Mouse (Mus musculus) CD4-positive, CD25-positive, alpha-beta regulatory T cell, adult 2 months (primary cell): ENCODE results near the gene Hipk2.

ENCODE experiments used
- DNase-seq: peaks from one replicate; pipeline ENCODE4 v3.0.0-alpha.2; 2012; ENCODE audit warnings: low read depth, low spot score

The Hipk2 gene

DNA sequence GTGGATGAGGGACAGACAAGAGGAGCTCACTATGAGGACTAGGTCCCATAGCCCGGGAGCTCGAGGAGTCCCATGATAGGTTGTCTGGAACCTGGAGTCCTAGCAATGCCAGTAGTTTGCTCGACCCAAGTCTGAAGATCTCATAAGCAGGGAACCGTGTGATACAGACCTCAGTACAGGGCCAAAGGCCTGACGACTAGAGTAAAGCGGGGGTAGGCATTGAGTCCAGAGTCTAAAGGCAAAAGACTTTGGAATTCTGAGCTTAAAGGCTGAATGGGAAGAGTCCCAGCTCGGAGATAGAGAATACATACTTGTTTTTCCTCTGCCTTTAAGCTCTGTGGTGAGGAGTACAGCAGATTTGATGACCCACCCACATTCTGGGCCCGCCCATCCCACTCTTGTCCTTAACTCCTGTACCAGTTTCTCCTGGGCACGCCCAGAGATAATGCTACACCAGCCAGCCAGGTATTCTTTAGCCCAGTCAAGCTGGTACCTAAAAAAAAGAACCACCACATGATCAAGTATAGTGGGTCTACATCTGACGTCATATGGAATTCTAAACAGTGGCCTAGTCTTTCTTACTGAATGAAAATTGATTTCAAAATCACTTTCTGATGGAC is 27.0 kb upstream of the Hipk2 start:
- no peak for DNase-seq

DNA sequence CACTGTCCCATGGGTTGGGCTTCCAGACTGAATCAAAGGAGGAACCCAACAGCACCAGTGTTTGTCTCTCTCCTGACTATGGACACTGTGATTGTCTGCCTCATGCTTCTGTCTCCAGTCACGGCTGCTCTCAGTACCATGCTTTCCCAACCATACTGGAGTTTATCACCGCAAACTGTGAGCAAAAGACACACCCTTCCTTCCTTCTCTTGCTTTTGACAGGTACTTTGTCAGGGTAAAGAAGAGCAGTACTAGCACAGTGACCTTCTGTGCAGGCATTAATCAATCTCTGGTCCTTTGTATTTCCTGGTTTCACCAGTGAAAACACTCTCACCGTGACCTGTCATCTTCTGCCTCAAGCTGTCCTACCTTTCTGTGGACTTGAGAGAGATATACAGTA is 25.7 kb upstream of the Hipk2 start:
- DNase-seq: no peak

DNA sequence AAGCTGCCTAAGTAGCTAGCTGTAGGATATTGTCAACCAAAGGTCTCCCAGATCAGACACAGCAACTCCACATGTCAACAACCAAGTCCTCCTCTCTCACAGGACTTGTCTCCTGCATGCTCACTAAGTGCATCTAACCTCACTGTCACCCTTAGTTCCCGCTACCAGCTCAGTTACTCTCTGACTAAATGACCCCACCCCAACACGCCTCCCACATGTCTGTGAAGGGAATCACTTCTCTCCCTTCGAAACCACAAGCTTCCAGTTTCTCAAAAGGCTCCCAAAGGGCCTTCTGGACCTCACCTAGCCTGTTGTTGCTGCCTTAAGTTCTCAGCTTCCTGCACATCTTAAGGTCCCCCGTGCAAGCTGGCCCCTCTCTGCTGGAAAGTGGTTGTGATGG is 25.2 kb upstream of the Hipk2 start:
- DNase-seq: peak; percentile 11

DNA sequence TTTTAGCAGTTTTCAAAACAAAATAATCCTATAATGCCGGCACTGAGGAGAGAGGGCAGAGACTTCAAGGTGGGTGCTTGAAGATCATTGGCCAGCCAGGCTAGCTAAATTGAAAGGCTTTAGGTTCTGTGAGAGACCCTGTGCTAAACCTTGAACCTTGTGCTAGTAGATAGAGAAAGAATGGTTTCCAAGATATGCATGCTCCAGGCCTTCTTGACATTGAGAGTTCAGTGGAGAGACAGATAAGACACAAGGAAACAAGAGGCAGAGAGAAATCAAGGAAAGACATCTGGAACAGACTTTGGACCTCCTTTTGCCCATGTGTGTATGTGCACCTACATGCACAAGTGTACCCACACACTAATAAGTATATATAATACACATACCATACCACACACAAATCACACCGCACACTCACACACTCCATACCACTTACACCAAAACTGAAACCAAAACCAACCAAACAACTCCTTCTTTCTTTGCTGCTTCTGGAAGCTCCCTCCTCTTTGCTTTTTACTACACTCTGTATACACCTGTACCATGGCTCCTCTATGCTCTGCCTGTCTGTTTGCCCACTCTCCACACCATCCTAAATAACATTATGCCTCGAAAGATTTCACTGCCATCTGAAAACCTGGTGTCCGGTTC is 24.6 kb upstream of the Hipk2 start:
- peak; percentile 41 for DNase-seq

DNA sequence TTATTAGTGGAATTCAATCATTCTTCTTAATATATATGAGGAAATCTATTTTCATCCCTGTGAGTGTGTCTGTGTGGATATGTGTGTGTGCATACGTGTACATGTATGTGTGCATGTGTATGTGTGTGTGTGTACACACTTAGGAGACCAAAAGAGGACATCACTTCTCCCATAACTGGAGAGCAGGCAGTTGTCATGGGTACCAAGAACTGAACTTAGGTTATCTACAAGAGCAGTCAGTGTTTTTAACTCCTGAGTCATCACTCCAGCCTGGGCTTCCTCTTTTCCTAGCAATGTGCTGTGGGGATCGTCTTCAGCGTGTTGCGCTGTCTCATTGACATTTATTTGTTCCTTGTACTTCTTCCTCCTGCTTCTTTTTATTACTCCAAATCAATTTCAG is 24.1 kb upstream of the Hipk2 start:
- DNase-seq: no peak

DNA sequence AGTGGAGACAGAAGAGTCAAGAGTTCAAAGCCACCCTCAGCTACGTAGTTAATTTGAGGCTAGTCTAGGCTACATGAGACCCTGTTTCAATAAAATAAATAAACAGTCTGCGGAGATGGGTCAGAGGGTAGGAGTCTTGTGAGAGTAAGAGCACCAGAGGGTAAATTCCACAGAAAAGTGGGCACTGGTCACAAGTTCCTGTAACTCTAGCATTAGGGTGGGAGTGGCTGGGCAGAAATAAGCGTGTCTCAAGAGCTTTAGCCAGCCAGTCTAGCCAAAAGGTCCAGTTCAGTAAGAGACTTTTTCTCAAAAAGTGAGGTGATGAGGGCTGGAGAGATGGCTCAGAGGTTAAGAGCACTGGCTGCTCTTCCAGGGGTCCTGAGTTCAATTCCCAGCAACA is 17.6 kb upstream of the Hipk2 start:
- DNase-seq: no peak

DNA sequence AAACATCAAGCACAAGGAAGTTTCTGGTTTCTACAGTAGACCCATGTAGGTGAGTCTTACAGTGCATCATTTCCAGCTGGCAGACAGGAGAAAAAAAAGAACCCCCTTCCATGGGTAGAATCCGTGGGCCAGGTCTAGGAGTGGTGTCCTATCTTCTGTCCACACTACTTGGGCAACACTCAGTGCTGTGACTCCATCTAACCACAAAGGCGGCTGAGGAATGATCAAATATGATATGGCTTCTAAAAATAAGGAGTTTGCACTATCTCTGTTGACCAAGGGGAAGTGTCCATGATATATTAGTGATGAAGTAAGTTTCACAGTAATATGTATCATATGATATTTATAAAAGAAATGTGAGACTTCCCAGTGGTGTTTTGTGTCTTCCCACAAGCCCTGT is 16.1 kb upstream of the Hipk2 start:
- no peak for DNase-seq

DNA sequence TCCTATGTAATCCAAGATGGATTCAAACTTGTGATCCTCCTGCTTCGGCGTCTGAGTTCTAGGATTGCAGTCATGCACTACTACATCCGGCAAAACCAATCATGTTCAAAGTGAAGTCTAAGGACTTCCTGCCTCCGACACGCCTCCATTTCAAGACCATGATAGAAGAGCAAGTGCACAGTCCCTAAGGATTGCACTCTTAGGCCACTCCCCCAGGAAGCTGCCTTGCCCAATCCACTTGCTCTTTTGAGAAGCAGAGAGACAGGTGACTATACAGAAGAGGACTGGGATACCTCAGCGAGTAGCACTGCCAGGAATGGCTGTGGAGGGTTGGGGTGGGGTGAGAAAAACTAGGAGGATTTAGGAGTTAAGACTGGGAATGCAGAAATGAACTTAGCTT is 13.2 kb upstream of the Hipk2 start:
- DNase-seq: no peak

DNA sequence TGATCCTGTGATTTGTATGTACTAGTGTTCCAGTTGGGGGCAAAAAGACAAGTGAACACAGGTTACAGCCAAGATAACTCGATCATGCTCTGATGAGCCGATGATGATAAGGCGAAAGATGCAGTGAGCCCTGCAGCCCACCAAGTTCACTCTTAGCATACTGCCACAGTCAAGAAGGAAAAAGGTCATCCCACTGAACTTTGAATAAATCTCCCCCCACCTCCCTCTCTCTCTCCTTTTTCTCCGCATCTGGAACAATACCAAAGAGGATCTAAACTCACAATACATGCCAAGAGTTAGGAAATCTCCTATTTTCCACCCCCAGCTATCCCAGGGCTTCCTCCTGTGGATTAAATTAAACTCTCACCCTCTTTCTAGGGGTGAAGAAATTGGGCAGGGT is 11.5 kb upstream of the Hipk2 start:
- no peak for DNase-seq

DNA sequence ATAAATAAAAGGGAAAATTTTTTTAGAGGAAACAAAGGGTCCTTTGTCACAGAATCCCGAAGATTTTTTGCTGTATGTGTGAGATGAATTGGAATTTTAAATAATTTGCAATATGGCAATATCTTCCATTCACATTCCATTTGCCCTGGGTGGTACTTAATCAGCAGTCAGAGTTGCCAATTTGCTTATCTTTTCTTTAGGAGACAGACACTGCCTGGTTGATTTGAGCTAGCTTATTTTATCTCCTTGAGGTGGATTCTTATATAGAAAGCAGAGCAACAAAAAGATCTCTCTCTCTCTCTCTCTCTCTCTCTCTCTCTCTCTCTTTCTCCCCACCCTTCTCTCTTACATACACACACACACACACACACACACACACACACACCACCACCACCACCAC is 9.2 kb upstream of the Hipk2 start:
- no peak for DNase-seq

DNA sequence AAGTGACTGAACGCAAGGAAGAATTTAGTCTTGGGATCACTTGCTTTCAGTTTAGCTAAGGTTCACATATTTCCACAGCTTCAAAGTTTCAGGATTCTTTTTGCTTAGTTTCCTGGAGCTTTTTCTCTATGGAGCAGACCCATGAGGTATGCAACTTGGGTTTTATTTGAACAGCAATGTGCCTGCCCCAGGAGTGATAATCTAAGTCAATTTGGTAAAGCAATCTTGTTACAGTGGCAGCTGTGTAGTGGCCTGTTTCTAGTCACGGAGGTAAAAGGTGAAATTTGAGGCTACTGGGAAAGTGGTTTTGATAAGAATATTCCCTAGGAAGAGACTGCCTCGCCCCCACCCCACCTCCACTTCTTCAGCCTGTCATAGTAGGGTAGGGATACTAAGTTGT is 8.5 kb upstream of the Hipk2 start:
- DNase-seq: no peak

DNA sequence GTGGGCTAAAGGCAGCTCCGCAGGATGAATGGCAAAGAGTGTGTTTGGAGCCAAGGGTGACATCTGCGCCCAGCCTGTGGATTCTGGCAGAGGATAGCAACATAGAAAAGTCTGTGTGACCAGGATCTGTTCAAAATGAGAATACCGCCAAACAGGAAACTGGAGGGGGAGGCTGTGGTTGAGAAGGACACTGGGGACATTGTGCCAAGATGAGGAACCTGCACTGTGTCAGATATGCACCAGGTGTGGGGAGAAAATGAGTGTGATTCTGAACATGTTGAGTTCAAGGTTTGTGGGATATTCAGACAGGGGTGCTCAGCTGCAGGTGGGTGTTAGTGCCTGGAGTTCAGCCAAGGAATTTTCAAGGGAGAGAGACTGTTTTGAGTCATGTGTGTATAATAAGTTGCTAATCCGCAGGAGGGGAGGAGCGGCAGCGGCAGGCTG is 6.8 kb upstream of the Hipk2 start:
- DNase-seq: no peak

DNA sequence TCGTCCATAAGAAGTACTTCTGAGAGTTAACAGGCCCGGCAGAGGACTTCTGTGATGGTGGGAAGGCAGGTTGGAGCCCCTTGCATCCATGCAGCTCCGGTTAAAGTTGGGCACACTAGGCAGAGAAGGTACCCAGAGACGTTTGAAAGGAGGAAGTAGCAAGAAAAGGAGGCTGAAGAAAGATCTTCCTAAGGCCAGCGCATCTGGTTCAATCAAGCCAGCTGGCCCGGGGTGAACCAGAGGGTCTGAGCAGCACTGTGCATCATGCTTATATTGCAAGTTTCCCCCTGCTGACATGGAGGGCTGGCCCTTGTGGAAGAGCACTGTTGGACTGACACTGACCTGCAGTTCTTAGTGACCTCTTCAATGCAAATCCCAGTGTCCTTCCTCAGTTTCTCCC is 6.0 kb upstream of the Hipk2 start:
- no peak for DNase-seq

DNA sequence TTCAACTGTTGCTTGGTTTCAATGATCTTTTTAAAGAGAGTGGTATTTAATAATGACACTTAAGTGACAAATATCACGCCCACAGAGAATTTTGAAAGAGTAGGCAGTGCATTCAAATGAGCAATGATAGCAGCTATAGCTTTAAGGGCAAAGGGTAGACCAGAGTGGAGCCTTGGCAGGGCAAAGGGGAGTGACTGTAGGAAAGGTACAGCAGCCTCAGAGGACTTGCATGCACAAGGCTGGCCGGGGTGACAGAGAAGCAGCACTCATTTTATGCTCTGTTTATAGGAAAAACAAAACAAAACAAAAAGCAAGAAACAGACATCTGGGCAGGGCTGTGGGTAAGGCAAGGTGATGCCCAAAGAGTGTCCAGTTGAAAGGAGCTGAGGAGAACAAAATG is 5.5 kb upstream of the Hipk2 start:
- DNase-seq: no peak

DNA sequence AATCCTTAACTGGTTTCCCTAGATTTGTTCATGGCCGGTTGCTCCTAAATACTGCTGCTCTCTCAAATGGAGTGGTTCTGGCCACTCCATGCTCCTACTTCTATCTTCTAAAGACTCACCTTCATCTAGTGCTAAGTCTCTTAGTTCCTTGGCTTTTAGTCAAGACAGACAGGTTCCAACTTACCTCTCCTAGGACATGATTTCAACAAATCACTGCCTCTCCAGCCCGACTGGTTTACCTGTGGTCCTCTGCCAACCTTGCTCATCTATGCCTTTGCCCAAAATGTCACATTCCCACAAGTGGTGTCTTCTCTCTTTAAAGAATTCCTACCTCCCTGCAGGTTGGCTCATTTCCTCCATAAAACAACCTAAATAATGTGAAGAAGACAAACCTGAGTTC is 1.7 kb upstream of the Hipk2 start:
- no peak for DNase-seq

DNA sequence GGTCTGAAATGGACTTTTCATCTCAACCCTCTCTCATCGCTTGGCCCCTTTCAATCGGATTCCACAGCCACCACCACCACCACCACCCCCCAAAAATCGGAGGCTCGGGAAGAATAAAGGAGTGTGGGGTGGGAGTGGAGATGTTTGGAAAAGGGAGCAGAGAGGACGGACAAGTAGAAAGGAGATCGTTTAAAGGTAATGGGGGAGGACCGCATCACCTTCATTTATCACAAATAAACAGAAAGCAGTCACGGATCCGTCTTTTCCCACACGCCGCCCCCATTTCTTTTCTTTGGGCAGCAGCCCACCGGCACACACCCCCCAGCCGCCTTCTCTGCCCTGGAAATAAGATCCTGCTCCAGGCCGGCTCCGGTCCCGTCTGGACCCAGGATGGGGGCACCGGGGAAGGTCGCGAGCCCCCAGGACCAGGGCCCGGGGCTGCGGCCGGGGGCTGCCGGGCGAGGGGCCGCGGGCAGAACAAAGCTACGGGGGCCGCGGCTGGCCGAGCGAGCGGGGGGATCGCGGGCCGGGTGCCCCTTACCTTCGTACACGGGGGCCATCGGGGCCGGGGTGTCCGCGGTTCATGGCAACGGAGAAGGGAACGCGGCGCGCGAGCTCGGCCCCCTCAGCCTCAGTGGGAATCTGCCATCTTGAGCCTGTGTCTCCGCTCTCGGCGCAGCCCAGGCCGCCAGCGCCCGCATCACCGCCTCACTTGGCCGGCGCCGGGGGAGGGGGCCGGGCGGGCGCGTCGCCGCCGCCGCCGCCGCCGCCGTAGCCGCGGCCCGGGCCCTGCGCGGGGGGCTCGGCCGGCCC is 501 bp downstream of the Hipk2 start, which contains the start of gene Tbxas1:
TSS of gene Tbxas1 (plus strand) at position 147 of the 813 bp plus-strand sequence.
- DNase-seq: peak; percentile 70

DNA sequence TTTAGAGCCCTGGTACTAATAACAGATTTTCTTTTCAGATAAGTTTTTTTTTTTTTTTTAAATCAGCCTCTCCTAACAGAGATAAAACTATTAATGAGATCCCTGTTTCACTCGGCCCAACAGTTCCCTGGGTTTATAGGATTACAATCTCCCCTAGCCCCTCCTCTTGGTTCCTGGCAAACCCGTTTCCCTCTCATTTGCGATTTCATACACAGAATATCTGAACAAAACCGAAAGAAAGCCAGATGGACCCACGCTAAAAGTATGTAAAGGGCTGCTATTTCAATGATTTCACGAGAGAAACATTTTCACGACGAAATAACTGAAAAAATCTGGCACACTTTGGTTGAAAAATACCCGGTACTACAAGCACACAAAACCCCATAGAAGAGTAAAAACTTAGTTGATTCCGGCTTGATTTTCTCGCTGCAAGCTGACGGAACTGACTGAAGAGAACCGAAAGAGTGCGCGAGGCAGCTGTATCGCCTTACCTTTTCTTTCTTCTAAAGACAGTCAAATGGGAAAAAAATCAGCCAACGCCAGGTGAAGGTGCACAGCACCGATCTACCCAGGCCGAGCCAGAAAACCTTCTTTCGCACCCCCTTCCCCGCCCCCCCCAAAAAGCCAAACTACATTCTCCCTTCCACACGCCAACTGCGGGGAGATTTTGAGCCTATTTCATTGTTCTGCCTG is 1.3 kb downstream of the Hipk2 start:
- DNase-seq: peak; percentile 69

DNA sequence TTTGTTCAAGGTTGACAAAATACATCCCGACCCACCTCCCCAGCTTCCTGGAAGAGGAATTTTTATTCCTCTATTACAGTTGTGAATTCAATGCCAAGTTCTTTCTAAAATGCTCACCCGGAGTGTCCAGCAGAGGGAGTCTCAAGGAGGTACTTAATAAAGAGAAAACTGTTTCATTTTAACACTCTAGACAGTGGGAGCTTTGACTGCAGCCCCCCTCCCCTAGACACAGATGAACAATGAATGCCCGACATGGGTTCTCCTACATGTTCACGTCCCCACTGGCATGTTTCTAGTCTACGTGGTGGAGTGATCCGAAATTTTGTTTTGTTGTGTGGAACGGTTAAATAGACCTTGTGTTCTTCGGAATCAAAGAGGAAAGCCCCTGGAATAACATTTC is 1.9 kb downstream of the Hipk2 start:
- DNase-seq: peak; percentile 74

DNA sequence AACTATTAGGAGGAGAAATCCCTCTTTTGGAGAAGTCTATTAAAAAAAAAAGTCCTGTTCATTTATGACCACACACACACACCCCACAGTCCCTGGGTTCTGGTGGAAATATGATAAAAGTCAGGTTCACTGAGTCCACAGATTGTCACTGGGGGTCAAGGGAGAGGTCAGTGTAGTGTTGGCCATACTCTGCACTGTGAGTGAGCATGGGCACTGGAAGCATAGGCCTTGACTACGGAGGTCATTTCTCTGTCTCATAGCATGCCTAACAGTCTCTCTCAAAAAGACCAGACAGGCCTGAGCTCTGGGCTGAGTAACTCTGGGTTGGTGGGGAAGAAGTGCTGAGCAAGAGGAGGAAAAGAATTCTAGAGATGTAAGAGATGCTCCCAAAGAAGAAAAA is 2.6 kb downstream of the Hipk2 start:
- DNase-seq: no peak

DNA sequence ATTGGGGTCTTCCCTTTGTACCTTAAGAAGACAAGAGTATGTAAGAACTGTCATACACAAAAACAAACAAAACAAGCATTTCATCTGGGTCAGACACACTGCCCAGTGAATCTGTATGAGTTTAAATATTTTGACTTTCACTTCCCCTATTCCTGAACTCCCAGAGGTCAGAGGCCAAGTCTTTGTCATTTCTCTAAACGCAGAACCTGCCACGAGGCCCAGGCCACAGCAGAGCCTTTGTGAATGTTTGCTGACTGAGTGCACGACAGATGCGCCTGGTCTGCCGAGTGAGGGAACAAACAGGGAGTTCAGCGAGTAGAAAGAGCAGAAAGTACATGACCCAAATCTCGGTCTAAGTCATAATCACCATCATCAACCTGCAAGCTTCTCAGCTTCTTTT is 4.9 kb downstream of the Hipk2 start:
- DNase-seq: no peak

DNA sequence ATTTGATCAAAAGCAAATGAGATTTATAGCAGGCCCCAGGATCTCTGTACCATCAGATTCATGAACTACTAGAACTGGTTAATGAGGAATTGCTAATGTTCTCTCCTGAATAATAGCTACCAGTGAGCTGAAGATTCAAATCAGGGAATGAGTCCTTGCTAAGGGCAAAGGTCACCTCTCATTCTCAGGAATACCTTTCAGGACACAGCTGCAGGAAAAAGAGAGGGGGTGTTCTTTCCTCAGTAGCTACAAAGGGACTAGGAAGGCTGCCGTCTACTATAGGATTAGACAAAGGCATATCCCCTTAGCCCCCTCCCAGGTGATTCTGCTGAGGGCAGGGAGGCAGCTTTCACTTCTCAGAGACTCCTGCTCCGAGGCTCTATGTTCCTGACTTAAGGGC is 5.9 kb downstream of the Hipk2 start:
- no peak for DNase-seq

DNA sequence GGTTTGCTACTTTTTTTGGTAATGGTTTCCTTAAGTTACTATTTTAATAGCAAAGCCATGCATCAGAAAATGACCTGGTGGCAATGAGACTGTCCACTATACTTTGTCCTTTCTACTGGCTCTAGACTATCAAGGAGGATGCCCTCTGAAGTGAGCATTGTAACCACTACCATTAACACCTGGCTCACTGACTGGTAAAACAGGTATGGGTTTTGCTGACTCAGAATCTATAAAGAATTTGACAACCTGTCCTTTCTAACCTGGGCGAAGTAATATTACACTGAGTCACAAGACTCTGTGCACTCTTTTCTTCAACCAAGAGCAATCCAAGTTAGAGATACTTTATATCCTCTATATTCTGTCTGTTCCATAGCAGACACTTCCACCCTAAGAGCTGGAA is 7.0 kb downstream of the Hipk2 start:
- DNase-seq: no peak
